Mouse (Mus musculus): ENCODE data around the gene Nr2f1. TPM values are rescaled to one million over a fixed set of nuclear protein-coding genes. Genes with fewer than 3 reads are reported as not detected.

Gene Nr2f1
- polyA plus RNA-seq, 1 experiment from 2014 or later = 8.3 TPM

DNA sequence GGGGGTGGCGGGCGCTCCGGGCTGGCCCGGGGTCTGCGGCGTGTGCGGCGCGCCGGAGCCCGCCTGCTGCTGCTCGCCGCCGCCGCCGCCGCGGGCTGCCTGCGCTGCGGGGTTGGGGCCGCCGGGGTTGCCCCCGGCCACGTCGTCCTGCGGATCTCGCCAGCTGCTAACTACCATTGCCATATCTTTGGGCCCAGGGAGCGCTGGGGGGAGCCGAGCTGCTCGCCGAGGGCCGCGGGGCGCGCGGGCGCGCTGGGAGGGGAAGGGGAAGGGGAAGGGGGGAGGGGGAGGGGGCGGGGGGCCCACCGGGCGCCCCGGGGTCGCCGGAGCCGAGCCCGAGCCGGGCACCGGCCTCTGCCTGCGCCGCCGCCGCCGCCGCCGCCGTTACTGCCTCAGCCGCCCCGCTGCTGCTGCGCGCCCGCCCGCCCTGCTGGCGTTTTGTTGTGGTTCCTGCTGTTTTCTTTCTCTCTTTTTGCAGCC lies 1.1 kb downstream of the Nr2f1 start:
- peaks cover 41% of the 10 kb centered on the region for H3K27me3 ChIP-seq (ENCODE audit: control insufficient read depth, insufficient read depth, low read length)
- H3K36me3 ChIP-seq (ENCODE audit: control insufficient read depth, insufficient read depth, low read length) = no peaks in the 10 kb centered on the region
- ATAC-seq (ENCODE audit: insufficient number of reproducible peaks, insufficient read depth, low FRiP score, low read depth) = no peak; the same call in 1 of the 2 replicates
- H3K27ac ChIP-seq (replicated peaks in 1 of 2; ENCODE audit: control insufficient read depth in 1 of 2, insufficient read depth in 1 of 2, low read depth in 2 of 2, low read length in 2 of 2) = peak overlapping the region in 1 of 2 experiments; percentile 83; a peak in 2 of 4 replicates
- H3K4me3 ChIP-seq (ENCODE audit: control insufficient read depth in 1 of 2, insufficient read depth in 1 of 2, low read depth in 1 of 2, low read length in 2 of 2) = peak overlapping the region; percentile 54 to 81
- peak overlapping the region; percentile 83 for H3K4me2 ChIP-seq (ENCODE audit: low read length)
- peak overlapping the region; percentile 82 for H3K9ac ChIP-seq (ENCODE audit: low read length)
- peaks cover 0 to 16% of the 10 kb centered on the region in 2 experiments; a peak in 2 of 4 replicates for H3K4me1 ChIP-seq (ENCODE audit: control insufficient read depth in 2 of 2, insufficient read depth in 2 of 2, low read length in 2 of 2)
- H3K9me3 ChIP-seq (ENCODE audit: control insufficient read depth, low read length) = no peaks in the 10 kb centered on the region
- WGBS = 1% methylated on average over 21 of the region's 63 CpGs

DNA sequence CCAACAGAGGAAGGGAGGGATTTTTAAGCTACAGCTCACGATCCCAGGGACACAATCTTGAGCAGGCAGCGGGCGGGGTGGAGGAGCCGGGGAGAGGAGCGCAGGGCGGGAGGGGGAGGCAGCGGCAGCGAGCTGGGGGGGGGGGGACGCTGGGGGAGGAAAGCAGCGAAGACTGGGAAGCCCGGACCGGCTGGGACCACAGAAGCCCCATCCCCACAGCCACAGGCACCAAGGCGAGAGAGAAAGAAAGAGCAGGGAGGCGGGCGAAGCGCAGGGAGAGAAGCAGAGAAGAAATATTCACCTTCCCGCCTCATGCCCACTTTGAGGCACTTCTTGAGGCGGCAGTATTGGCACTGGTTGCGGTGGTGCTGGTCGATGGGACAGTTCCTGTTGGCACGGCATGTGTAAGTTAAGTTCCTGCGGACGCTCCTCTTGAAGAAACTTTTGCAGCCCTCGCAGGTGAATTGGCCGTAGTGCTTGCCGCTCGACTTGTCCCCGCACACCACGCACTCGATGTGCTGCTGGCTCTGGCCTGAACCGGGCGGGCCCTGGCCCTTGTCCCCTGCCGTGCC lies 1.7 kb downstream of the Nr2f1 start:
- H3K27ac ChIP-seq (replicated peaks in 1 of 2; ENCODE audit: control insufficient read depth in 1 of 2, insufficient read depth in 1 of 2, low read depth in 2 of 2, low read length in 2 of 2) = peak overlapping the region in 1 of 2 experiments; percentile 83; a peak in 2 of 4 replicates
- peaks cover 46% of the 10 kb centered on the region for H3K27me3 ChIP-seq (ENCODE audit: control insufficient read depth, insufficient read depth, low read length)

DNA sequence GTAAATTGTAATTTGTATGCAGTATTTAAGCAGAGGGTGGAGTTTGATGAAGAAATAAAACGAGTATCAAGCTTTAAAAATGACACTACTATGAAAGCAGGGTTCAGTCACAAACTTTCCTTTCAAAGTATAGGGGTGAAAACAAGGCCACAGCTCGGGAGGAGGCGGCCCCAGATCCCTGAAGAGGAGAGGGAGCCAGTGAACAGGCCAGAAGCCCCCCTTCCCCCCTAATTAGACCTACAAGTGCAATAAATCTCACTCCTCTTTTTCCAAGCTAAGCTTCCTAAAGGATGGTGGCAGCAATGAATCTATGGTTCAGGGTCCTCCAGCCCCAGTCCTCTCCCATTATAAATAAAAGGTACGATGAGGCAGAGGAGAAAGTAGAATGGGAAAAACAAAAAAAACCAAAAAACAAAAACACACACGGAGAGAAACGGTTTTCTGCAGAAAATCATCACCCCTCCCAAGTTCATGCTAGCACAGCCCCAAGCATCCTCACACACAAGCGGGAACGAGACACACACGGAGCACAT lies 2.2 kb downstream of the Nr2f1 start:
- Histone ChIP-seq H3K27me3 (ENCODE audit: control insufficient read depth, insufficient read depth, low read length) (peaks cover 51% of the 10 kb centered on the region), H3K9ac (ENCODE audit: low read length) (peak overlapping the region; percentile 82), H3K36me3 (ENCODE audit: control insufficient read depth, insufficient read depth, low read length) (no peaks in the 10 kb centered on the region), H3K4me2 (ENCODE audit: low read length) (peak overlapping the region; percentile 83), H3K4me1 (ENCODE audit: control insufficient read depth in 2 of 2, insufficient read depth in 2 of 2, low read length in 2 of 2) (peaks cover 0 to 16% of the 10 kb centered on the region in 2 experiments; a peak in 2 of 4 replicates), H3K9me3 (ENCODE audit: control insufficient read depth, low read length) (no peaks in the 10 kb centered on the region), H3K4me3 (ENCODE audit: control insufficient read depth in 1 of 2, insufficient read depth in 1 of 2, low read depth in 1 of 2, low read length in 2 of 2) (peak overlapping the region; percentile 54 to 81), H3K27ac (replicated peaks in 1 of 2; ENCODE audit: control insufficient read depth in 1 of 2, insufficient read depth in 1 of 2, low read depth in 2 of 2, low read length in 2 of 2) (peak overlapping the region in 1 of 2 experiments; percentile 83; a peak in 1 of 4 replicates)
- 4% methylated on average over 9 of the region's 9 CpGs for WGBS
- no peak for ATAC-seq (ENCODE audit: insufficient number of reproducible peaks, insufficient read depth, low FRiP score, low read depth)

More for the DNA sequence above, 1.7 kb downstream of the Nr2f1 start:
- Histone ChIP-seq H3K4me2 (ENCODE audit: low read length) (peak overlapping the region; percentile 83), H3K4me3 (ENCODE audit: control insufficient read depth in 1 of 2, insufficient read depth in 1 of 2, low read depth in 1 of 2, low read length in 2 of 2) (peak overlapping the region; percentile 54 to 81), H3K9ac (ENCODE audit: low read length) (peak overlapping the region; percentile 82), H3K9me3 (ENCODE audit: control insufficient read depth, low read length) (no peaks in the 10 kb centered on the region), H3K4me1 (ENCODE audit: control insufficient read depth in 2 of 2, insufficient read depth in 2 of 2, low read length in 2 of 2) (peaks cover 0 to 16% of the 10 kb centered on the region in 2 experiments; a peak in 2 of 4 replicates), H3K36me3 (ENCODE audit: control insufficient read depth, insufficient read depth, low read length) (no peaks in the 10 kb centered on the region)
- under 1% methylated on average over 32 of the region's 33 CpGs for WGBS
- ATAC-seq (ENCODE audit: insufficient number of reproducible peaks, insufficient read depth, low FRiP score, low read depth) = no peak; the same call in 1 of the 2 replicates

DNA sequence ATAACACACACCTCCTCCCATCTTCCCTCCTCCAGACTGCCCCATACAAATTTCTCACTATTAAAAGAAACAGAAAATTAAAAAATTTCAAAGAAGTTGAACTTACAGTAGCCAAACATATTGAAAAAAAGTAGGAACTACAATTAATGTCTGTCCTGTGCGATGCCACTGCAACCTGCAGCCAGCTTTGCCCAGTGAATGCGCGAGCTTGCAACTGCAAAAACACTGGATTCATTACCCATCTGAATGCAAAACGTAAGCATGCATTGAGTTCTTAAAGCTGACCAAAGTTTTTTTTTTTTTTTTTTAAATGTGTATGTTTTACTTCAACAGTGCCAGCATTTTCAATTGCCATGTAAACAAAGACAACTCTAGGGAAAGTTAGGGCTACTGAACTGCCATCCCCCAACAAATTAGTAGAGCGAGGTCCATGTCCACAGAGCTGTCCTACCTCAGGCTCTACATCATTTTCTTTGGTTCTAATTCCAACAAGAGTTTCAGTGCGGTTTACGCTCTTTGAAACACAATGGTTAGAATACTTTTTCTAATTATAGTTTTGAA lies 3.2 kb downstream of the Nr2f1 start:
- Histone ChIP-seq H3K9me3 (ENCODE audit: control insufficient read depth, low read length) (no peaks in the 10 kb centered on the region), H3K27ac (replicated peaks in 1 of 2; ENCODE audit: control insufficient read depth in 1 of 2, insufficient read depth in 1 of 2, low read depth in 2 of 2, low read length in 2 of 2) (no peak overlapping the region), H3K4me3 (ENCODE audit: control insufficient read depth in 1 of 2, insufficient read depth in 1 of 2, low read depth in 1 of 2, low read length in 2 of 2) (peak overlapping the region in 1 of 2 experiments; percentile 11; a peak in 1 of 4 replicates), H3K4me1 (ENCODE audit: control insufficient read depth in 2 of 2, insufficient read depth in 2 of 2, low read length in 2 of 2) (peaks cover 0 to 13% of the 10 kb centered on the region in 2 experiments; a peak in 2 of 4 replicates), H3K4me2 (ENCODE audit: low read length) (no peak overlapping the region; the same call in 1 of the 2 replicates), H3K36me3 (ENCODE audit: control insufficient read depth, insufficient read depth, low read length) (no peaks in the 10 kb centered on the region), H3K27me3 (ENCODE audit: control insufficient read depth, insufficient read depth, low read length) (peaks cover 61% of the 10 kb centered on the region), H3K9ac (ENCODE audit: low read length) (no peak overlapping the region)
- WGBS = 43% methylated on average over 7 of the region's 7 CpGs
- no peak for ATAC-seq (ENCODE audit: insufficient number of reproducible peaks, insufficient read depth, low FRiP score, low read depth)

DNA sequence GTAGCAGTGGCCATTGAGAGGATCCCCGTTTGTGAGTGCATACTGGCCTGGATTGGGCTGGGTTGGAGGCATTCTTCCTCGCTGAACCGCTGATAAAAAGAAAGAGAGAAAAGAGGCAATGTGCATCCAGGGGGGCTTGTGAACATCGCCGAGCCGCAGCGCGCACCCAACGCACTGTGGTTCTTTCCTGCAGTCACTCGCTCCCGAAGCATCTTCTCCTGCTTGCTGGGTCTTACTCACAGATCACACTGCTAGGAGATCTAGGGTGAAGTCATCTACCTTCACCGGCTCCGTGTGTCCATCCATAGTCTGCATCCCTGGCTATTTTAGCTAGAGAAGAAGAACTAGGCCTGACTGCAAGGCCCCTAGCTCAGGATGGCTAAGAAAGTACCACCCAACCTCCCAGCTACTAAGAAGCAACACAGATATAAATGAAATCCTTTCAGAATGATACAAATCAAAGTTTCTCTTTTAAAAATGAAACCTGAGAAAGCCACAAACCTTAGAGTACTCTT lies 3.9 kb downstream of the Nr2f1 start:
- Histone ChIP-seq H3K36me3 (ENCODE audit: control insufficient read depth, insufficient read depth, low read length) (no peaks in the 10 kb centered on the region), H3K4me1 (ENCODE audit: control insufficient read depth in 2 of 2, insufficient read depth in 2 of 2, low read length in 2 of 2) (peaks cover 0 to 13% of the 10 kb centered on the region in 2 experiments; a peak in 2 of 4 replicates), H3K4me2 (ENCODE audit: low read length) (peak overlapping the region; percentile 60), H3K9ac (ENCODE audit: low read length) (peak overlapping the region; percentile 9; the same call in 1 of the 2 replicates), H3K4me3 (ENCODE audit: control insufficient read depth in 1 of 2, insufficient read depth in 1 of 2, low read depth in 1 of 2, low read length in 2 of 2) (peak overlapping the region; percentile 17 to 32), H3K9me3 (ENCODE audit: control insufficient read depth, low read length) (no peaks in the 10 kb centered on the region), H3K27ac (replicated peaks in 1 of 2; ENCODE audit: control insufficient read depth in 1 of 2, insufficient read depth in 1 of 2, low read depth in 2 of 2, low read length in 2 of 2) (no peak overlapping the region), H3K27me3 (ENCODE audit: control insufficient read depth, insufficient read depth, low read length) (peaks cover 68% of the 10 kb centered on the region)
- no peak for ATAC-seq (ENCODE audit: insufficient number of reproducible peaks, insufficient read depth, low FRiP score, low read depth)
- 24% methylated on average over 13 of the region's 13 CpGs for WGBS

DNA sequence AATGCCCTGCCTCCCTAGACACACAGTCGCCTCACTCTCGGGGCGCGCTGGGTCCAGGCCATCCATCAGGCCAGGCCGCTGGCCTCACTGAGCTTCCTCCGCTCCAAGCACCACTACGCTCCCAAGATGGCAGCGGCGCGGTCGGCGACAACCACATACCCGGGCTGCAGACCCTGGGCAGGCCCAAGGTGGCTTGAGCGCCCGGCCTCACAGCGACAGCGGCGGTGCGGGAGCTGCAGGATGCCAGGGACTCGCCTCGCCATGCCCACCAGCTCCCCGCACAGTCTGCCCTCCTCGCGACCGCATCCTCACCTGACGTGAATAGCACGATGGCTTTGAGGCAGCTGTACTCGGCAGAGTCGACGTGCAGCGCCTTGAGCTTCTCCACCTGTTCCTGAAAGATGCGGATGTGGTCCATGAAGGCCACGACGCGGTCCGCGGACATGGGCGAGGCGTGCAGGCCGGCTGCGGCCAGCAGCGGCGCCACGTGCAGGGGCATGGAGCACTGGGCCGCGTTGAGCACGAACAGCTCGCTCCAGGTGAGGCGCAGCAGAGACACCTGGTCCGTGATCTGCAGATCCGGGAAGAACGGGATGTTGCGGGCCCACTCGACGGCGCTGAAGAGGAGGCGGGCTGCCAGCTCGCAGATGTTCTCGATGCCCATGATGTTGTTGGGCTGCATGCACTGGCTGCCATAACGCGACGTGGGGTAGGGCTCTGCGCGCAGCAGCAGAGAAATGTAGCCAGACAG lies 4.5 kb downstream of the Nr2f1 start:
- peaks cover 0 to 13% of the 10 kb centered on the region in 2 experiments; a peak in 2 of 4 replicates for H3K4me1 ChIP-seq (ENCODE audit: control insufficient read depth in 2 of 2, insufficient read depth in 2 of 2, low read length in 2 of 2)
- no peaks in the 10 kb centered on the region for H3K9me3 ChIP-seq (ENCODE audit: control insufficient read depth, low read length)
- H3K4me3 ChIP-seq (ENCODE audit: control insufficient read depth in 1 of 2, insufficient read depth in 1 of 2, low read depth in 1 of 2, low read length in 2 of 2) = peak overlapping the region; percentile 17 to 32
- H3K4me2 ChIP-seq (ENCODE audit: low read length) = peak overlapping the region; percentile 60
- no peak overlapping the region for H3K27ac ChIP-seq (replicated peaks in 1 of 2; ENCODE audit: control insufficient read depth in 1 of 2, insufficient read depth in 1 of 2, low read depth in 2 of 2, low read length in 2 of 2)
- WGBS = 7% methylated on average over 64 of the region's 64 CpGs
- H3K36me3 ChIP-seq (ENCODE audit: control insufficient read depth, insufficient read depth, low read length) = no peaks in the 10 kb centered on the region
- H3K27me3 ChIP-seq (ENCODE audit: control insufficient read depth, insufficient read depth, low read length) = peaks cover 74% of the 10 kb centered on the region
- no peak for ATAC-seq (ENCODE audit: insufficient number of reproducible peaks, insufficient read depth, low FRiP score, low read depth)
- H3K9ac ChIP-seq (ENCODE audit: low read length) = peak overlapping the region; percentile 22; the same call in 1 of the 2 replicates

Data from heart, embryonic 14.5 days (tissue).